Mouse (Mus musculus) heart, postnatal 36 days (tissue): Measurements from ENCODE around the gene Gm9844. TPM values are rescaled to one million over a fixed set of nuclear protein-coding genes. Genes with fewer than 3 reads are reported as not detected.
A peak's percentile ranks its signal among the peaks of the same experiment; 100 is the strongest.
"Not testable (repeated sequence)": the region's sequence is repeated elsewhere in the genome, so short reads cannot be mapped to it uniquely, and the experiment has no call there.

Experiments used
- DNase-seq, 2 experiments: peaks; one replicate each; pipeline ENCODE4 v3.0.0; 2021 to 2022
- intact Hi-C: fragments of 180-260 bp; cut with DNase I; formaldehyde crosslinking; loops from one replicate; pipeline ENCODE4 v1.15.1; 2025
- total RNA-seq, 2 experiments: library from RNA; stranded (reverse); gene quantifications; 2 replicates each; pipeline ENCODE4 v1.2.3; 2021

Gene Gm9844
- total RNA-seq, 2 experiments from 2014 or later: not detected

GRCm38 (mm10) chr7:24864156-24864555, 2.1 kb downstream of the Gm9844 start:
- intact Hi-C loops: no loop called here
- DNase-seq: no peak

- DNase-seq: no peak
- intact Hi-C loops: no loop called here
Observed at GRCm38 (mm10) chr7:24869080-24869479, 7.1 kb downstream of the Gm9844 start.

GRCm38 (mm10) chr7:24869532-24870165, 7.6 kb downstream of the Gm9844 start, which contains the start of the genes Lypd4 and Dmrtc2:
Lypd4 (minus strand) TSS chr7:24869941.
Dmrtc2 (plus strand) TSS chr7:24870057.
- no peak for DNase-seq
- intact Hi-C loops: no loop called here

GRCm38 (mm10) chr7:24877588-24877987, 15.6 kb downstream of the Gm9844 start:
- intact Hi-C loops: no loop called here
- DNase-seq: no peak

GRCm38 (mm10) chr7:24879620-24880019, 17.6 kb downstream of the Gm9844 start:
- no peak for DNase-seq
- intact Hi-C loops: loop anchor here (5.0 to 10.0 kb wide), 3 partner anchors 198 to 795 kb away; partner anchors contain the start of genes Gsk3a and Zfp180

GRCm38 (mm10) chr7:24882416-24883199, 20.6 kb downstream of the Gm9844 start:
- intact Hi-C loops: loop anchor here (5.0 to 10.0 kb wide), 3 partner anchors 195 to 798 kb away; partner anchors contain the start of genes Gsk3a and Zfp180
- no peak for DNase-seq

GRCm38 (mm10) chr7:24883896-24884692, 22.1 kb downstream of the Gm9844 start, which contains the start of gene Rps19:
Rps19 (plus strand) TSS chr7:24884371.
- DNase-seq: peak; percentile 98 to 99
- intact Hi-C loops: loop anchor here (1.0 to 10.0 kb wide), 4 partner anchors 20 to 799 kb away; partner anchors contain the start of genes Gsk3a and Zfp180

GRCm38 (mm10) chr7:24884693-24885291, 22.8 kb downstream of the Gm9844 start:
- intact Hi-C loops: loop anchor here (1.0 to 10.0 kb wide), 4 partner anchors 20 to 800 kb away; partner anchors contain the start of genes Gsk3a and Zfp180
- no peak for DNase-seq

GRCm38 (mm10) chr7:24885468-24886307, 23.7 kb downstream of the Gm9844 start:
- intact Hi-C loops: loop anchor here (10.0 kb wide), 2 partner anchors 349 to 801 kb away; partner anchors contain the start of genes Gsk3a and Zfp180

GRCm38 (mm10) chr7:24886308-24886633, 24.3 kb downstream of the Gm9844 start:
- intact Hi-C loops: loop anchor here (10.0 kb wide), 2 partner anchors 349 to 801 kb away; partner anchors contain the start of genes Gsk3a and Zfp180
- DNase-seq: no peak

More at GRCm38 (mm10) chr7:24885468-24886307, 23.7 kb downstream of the Gm9844 start:
- no peak for DNase-seq

GRCm38 (mm10) chr7:24887096-24887495, 25.1 kb downstream of the Gm9844 start:
- intact Hi-C loops: loop anchor here (10.0 kb wide), 2 partner anchors 348 to 802 kb away; partner anchors contain the start of genes Gsk3a and Zfp180
- DNase-seq: no peak

GRCm38 (mm10) chr7:24889431-24890220, 27.6 kb downstream of the Gm9844 start:
- no peak for DNase-seq
- intact Hi-C loops: loop anchor here (1.0 to 10.0 kb wide), 5 partner anchors 15 to 805 kb away; partner anchors contain the start of genes Gsk3a and Zfp180

- intact Hi-C loops: loop anchor here (1.0 to 2.0 kb wide), 3 partner anchors 14 to 75 kb away; no protein-coding TSS in a partner anchor
- peak; percentile 72 to 75 for DNase-seq
Observed at GRCm38 (mm10) chr7:24890281-24891216, 28.5 kb downstream of the Gm9844 start.

- DNase-seq: no peak
- intact Hi-C loops: loop anchor here (2.0 kb wide), 1 partner anchor 13 kb away; no protein-coding TSS in a partner anchor
Observed at GRCm38 (mm10) chr7:24891241-24892124, 29.5 kb downstream of the Gm9844 start.

GRCm38 (mm10) chr7:24892125-24892583, 30.1 kb downstream of the Gm9844 start:
- no peak for DNase-seq
- intact Hi-C loops: no loop called here

- intact Hi-C loops, DNase-seq: not testable (repeated sequence)
Observed at GRCm38 (mm10) chr7:24895749-24896148, 33.7 kb downstream of the Gm9844 start.
